Mouse (Mus musculus) activated CD4-positive, CD25-positive, alpha-beta regulatory T cell, adult 4 months (primary cell): Measurements from ENCODE around the gene Mier2. TPM values are rescaled to one million over a fixed set of nuclear protein-coding genes. Genes with fewer than 3 reads are reported as not detected.

Source experiments
- ATAC-seq: one replicate; pipeline ENCODE4 v1.8.0; 2017
- polyA plus RNA-seq, 2 experiments: library from polyadenylated mRNA; unstranded; fragments of 100-300 nt; shearing (Covaris generic); gene quantifications; one replicate each; pipeline ENCODE4 v1.2.1; 2017

Mier2 gene
- polyA plus RNA-seq, 2 experiments from 2014 or later: 12.0 to 15.0 TPM

- no peak for ATAC-seq
These were observed 19.8 kb upstream of the Mier2 start for GRCm38 (mm10) chr10:79574796-79575195.

DNA sequence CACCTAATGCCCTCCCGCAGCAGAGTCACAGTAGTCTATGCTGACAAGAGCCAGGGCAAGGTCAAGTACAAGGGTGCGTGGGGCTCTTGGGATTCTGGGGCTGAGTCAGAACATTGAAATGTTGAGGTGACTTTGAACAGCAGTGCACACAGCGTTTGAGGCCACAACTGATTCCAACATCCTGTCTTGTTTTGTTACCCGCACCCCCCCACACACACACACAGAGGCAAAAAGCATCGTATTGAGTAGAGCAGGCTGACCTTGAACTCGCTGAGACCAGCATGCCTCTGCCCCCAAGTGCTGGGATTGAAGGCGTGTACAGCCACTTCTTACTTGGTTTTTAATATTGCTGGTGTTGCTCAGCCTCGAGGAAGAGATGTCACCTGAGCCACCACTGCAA is 19.4 kb upstream of the Mier2 start:
- ATAC-seq: no peak

DNA sequence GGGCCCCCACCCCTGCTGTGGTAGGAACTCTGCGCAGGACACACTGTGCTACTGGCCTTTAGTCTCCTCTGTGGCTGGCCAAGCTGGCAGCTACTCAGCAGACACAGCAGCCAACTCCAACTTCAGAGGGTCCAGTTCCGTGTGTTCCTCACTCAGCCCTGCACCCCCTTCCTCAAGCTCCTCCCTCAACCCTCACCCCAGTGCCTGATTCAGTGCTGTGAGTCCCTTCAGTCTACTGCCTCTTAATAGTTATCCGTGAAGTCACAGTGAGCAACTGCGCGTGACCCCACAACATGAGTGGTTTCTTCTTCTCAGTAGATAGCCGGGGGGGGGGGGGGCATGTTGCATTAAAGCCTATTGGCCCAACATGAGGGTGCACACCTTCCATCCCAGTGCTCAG is 18.6 kb upstream of the Mier2 start:
- ATAC-seq: no peak

DNA sequence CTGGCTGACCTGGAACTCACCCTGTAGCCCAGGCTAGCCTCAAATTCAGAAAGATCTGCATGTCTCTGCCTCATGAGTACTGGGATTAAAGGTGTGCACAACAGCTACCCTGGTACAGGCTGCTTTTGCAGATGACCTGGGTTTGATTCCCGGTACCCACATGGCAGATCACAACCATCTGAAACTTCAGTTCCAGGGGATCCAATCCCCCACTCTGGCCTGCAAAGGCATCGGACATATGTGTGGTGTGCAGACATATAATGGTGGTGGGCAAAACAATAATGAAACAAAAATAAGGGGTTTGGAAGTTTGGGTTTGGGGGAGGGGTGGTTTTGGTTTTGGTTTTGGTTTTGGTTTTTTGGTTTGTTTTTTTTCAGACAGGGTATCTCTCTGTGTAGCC is 16.3 kb upstream of the Mier2 start:
- ATAC-seq: no peak

DNA sequence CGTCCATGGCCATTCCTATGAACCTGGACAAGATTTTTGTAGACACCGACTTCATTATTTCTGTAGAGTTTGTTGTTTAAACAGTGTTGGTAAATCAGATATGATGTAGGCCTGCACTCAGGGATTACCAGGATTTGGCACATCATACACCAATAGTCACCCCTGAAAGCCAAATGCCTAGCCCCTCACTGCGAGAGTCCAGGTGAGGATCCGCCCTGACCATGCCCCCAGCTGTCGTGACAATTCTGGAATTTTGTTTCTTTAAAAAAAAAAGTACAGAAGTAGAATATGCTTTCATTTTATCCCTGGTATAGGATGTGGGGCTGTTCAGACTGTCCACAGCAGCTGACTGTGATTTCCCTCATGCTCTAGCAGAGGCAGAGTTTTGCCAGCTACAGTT is 14.9 kb upstream of the Mier2 start:
- ATAC-seq: no peak

GRCm38 (mm10) chr10:79559716-79560115 is 4.7 kb upstream of the Mier2 start:
- no peak for ATAC-seq

DNA sequence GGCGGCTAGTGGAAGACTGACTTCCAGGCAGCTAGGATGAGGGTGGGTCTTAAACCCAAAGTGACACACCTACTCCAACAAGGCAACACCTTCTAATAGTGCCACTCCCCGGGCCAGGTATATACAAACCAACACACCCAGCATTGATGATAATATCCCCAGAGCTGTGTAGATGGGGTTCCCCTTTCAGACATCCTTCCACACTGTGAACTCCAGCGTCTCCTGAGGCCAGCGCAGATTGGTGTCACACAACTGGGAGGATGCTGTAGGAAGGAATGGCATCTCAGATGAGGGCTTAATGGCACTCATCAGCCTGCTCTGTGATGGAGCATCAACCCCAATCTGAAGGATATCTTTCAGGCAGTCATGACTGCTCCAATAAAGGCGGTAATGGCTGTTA is 2.5 kb upstream of the Mier2 start:
- ATAC-seq: no peak

- no peak for ATAC-seq
These were observed 2.0 kb upstream of the Mier2 start for GRCm38 (mm10) chr10:79556951-79557350.

DNA sequence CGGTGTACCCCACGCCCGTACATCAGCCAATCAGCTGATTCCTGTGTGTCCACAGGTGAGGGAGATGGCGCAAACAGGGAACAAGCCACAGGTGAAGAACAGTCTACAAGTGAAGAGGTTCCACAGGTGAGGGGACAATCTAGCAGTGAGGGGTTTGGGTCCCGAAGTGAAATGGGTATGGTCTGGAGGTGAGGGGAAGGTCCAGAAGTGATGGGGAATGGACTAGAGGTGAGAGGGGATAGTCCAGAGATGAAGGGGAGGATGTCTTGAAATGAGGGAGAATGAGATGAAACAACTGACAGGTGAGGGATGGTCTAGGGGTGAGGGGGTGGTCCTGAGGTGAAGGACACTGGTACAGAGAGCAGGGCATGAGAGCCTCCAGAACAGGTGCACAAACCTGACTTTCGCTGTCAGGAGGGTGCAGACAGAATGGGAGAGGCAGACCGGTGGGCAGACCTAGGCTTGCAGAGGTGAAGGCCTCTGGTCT is 282 bp upstream of the Mier2 start:
- ATAC-seq: no peak

DNA sequence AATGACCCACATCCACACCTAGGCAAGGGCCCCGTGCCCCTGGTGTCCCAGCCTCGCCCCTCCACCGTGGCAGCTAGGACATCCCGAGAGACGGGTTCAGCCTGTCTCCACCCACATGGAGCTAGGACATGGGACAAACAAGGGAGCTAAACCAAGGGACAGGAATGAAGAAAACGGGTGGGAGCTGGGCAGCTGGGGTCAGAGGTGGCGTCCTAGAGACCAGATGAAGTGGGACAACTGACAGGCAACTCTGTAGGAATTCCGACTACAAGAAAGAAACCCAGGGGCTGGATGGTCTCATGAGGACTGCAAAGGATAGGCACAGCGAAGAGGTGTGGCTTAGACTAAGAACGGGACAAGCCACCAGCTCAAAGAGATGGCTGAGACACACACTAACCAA is 1.3 kb downstream of the Mier2 start:
- ATAC-seq: no peak

DNA sequence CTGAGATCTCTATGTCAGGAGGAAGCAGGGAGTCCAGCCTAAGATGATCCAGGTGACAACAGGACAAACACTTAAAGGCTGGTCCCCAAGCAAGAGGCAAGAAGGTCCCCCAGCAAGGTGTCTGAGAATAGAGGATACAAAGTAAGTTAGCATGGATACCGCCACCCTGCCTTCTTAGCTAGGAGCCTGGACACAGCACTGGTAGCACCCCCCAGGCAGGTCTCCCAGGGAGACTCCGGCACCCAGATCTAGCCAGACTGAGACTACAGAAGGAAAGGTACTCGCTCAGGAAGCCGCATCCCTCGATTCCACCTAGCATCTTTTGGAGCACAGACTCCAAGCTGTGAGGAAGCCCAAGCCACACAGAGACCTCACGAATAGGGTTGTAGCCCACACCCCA is 1.8 kb downstream of the Mier2 start:
- ATAC-seq: no peak

- no peak for ATAC-seq
These were observed 2.5 kb downstream of the Mier2 start for GRCm38 (mm10) chr10:79552531-79552930.

DNA sequence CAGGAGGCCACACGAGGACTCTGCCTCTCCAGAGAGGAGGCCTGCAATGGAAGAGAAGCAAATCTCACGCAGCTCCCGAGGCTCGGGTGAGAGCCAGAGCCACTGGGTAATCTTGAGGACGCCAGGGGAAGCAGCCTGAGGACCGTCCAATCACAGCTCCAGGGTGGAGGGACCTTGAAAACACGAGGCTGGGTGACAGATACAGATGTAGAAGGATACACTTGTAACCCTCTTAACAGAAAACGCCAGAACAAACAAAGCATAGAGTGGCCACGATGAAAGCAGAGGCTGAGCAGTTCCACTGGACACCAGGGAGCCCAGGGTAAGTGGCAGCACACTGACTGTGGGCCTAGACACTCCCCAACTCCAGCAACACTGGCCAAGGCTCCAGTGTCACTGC is 4.6 kb downstream of the Mier2 start:
- ATAC-seq: no peak

DNA sequence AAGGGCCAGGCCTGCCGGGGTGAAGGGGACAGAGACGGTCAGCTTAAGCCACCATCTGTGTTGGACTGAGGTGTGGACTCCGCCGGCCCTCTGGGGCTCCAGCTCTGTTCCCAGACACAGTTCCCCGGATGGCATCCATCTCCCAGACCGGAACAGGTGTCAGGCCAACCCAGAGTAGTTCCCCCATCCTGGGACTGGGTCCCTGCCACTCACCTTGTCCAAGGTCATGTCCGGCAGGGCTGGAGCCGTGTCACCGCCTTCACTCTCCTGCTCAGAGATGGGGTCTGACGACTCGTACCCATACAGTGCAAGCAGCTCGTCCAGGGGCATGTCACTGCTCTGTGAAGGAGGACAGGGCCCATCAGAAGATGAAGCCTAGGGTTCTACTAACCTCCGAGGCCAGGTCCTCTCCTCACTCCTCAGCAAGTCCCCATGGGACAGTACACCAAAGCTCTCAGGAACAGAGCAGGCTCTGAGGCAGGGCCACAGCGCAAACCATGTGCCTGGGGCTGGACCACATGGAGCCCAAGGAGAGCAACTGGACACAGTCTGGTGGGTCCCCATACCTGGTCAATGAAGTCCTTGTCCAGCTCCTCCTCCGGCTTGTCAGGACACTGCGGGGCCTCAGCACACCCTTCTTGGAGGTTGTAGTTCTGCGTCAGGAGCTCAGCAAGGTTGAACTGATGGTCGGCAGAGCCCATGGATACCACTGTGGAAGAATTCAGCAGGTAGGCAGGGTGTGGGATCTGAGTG is 5.9 kb downstream of the Mier2 start:
- ATAC-seq: no peak

- no peak for ATAC-seq
These were observed 6.5 kb downstream of the Mier2 start for GRCm38 (mm10) chr10:79548546-79548945.

- no peak for ATAC-seq
These were observed 7.8 kb downstream of the Mier2 start for GRCm38 (mm10) chr10:79547148-79547675.

GRCm38 (mm10) chr10:79546483-79546882 is 8.5 kb downstream of the Mier2 start:
- no peak for ATAC-seq

DNA sequence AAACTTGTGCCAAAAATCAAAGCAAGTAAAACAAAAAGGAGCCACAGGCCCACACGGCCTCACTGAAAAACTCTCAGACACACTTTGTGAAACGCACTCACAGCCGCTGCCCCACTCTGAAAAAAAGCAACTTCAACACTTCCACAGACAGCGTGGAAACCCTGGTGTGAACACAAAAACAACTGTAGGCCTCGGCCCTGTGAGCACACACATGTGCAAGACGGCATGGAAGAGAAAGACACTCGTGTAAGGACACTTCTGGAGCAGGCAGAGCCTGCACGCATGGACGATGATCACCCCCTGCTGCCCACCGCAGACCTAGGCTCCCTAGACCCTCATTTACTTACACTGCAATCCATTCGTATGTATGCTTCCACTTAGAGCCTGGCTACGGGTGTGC is 9.1 kb downstream of the Mier2 start:
- no peak for ATAC-seq

DNA sequence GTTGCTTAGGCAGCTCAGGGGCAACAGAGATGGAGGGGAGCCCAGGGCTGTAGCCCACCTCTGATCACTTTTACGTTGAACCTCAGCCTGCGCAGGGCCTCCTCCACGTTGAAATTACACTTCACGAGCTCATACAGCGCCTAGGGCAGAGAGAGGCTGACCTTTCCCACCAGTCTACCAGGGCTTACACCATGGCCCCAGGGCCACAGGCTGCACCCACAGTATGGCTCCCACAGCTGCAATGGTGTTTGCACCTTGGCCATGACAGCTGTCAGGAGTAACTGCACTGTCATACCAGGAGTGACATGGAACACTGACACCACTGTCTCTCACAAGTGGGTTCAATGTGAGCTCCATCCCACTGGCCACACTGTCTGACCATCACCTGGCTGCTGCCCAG is 10.4 kb downstream of the Mier2 start:
- ATAC-seq: no peak

DNA sequence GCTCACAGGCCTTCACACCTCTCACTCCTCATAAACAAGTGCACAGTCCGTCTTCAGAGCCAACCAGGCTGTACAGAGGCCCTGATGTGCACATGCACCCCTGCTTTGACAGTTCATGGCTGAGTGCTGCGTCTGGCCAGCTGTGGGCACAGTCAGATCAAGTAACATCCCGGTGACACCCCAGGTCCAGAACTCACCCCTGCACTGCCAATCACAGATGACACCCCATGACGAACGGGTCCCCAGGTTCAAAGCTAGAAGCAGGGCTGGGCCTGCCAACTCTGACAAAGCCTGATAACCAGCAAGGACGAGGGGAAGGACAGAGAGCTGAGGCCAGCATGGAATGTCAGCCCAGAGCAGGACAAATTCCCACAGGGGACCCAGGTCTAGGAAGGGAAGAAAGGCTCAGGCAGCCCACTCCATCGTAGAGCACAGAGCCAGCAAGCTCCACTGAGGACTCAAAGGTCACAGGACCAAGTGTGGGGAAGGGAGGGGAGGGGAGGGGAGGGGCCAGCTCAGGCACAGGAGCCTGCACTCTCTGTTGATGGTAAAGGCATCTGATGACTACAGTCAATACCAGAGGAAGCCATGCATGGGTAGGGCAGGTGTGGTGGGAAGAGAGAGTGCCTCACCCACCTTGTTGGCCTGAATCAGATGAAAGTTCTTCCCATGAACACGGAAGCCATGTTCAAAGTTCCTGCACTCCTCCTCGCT is 11.0 kb downstream of the Mier2 start:
- ATAC-seq: no peak

- no peak for ATAC-seq
These were observed 12.8 kb downstream of the Mier2 start for GRCm38 (mm10) chr10:79542171-79542570.

DNA sequence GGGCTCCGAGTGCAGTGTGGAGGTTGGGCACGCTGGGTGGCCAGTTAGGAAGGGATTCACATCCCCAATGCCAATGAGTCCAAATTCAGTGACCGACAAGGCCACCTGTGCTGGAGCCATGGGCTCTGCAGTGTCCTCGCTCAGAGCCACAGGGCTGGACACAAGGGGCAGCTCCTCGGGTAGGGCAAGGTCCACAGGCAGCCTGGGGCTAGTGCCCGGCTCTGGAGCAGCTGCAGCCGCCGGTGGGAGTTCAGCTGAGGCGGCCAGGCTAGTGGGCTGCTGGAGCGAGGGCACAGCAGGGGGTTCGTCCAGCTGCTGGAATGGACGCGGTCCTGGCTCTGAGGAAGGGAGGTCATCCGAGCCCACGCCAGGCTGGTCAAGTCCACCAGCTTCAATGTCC is 13.5 kb downstream of the Mier2 start:
- no peak for ATAC-seq

DNA sequence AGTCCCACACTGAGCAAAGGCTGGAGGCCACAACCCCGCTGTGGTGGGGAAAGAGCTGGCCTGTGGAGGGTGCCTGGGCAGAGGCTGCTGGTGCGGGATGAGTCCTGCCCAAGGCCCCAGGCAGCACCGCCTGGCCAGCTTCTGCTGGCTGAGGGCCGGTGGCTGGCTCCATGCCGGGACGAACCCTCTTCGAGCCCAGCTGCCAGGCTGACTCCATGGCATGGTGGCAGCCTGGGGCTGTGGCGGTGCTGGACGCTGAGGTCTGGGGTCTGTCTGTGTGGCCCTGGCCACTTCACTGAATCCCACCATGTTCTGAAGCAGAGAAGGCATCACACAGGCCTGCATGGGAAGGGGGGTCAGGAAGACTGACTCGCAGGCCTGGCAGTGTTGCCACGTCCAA is 14.3 kb downstream of the Mier2 start:
- no peak for ATAC-seq
